In genomic region chr7:99555862-99556261, GRCm38 (mm10) we compare ENCODE assay signal across 9 mouse cellular contexts. TPM values are rescaled to one million over a fixed set of nuclear protein-coding genes. Genes with fewer than 3 reads are reported as not detected.
A peak's percentile ranks its signal among the peaks of the same experiment; 100 is the strongest.
DNase-seq lines count a peak whose midpoint lies in the region; ATAC-seq and TF ChIP-seq lines count a peak whose summit lies in the region.
"Had no signal": no experiment of that assay in that cellular context is flagged by ENCODE, and none has a peak within 500 bp of the region (broad histone marks: within the 10 kb centered on the region; RNA-seq: fewer than 3 reads in every experiment).

No protein-coding gene starts in this region.

- 0 out of 2 replicates have a peak overlapping the region, but pooled peaks have one; percentile 11 for H3K9ac ChIP-seq in intestine, postnatal 0 days (ENCODE audit: low read depth, low read length)

- H3K36me3 ChIP-seq in intestine, postnatal 0 days (ENCODE audit: control insufficient read depth, insufficient read depth): no peaks in the 10 kb centered on the region; the same call in 1 of the 2 replicates

- peak; percentile 97 for TF ChIP-seq CTCF in intestine, postnatal 0 days (IDR thresholded peaks at IDR 0.05; ENCODE audit: low read depth)

- no peak overlapping the region for H3K27ac ChIP-seq in intestine, postnatal 0 days (ENCODE audit: low read depth, low read length)

- no peaks in the 10 kb centered on the region for H3K27me3 ChIP-seq in intestine, postnatal 0 days (replicated peaks; ENCODE audit: control insufficient read depth, insufficient read depth, low read length)
- H3K27me3 ChIP-seq: megakaryocyte, embryonic 14.5 days had no signal

- no peaks in the 10 kb centered on the region for H3K9me3 ChIP-seq in intestine, postnatal 0 days (ENCODE audit: control insufficient read depth)

- no peak overlapping the region for H3K4me2 ChIP-seq in intestine, postnatal 0 days (replicated peaks; ENCODE audit: low read depth)

- intact Hi-C loops in left cerebral cortex, postnatal 4 days (cut with DNase I): no loop called here

- WGBS in intestine, postnatal 0 days: 29% methylated on average over 6 of the region's 6 CpGs

- 0 out of 2 replicates have a peak, but pooled peaks have one; percentile 29 for ATAC-seq in intestine, postnatal 0 days

- peak; percentile 38 to 63 for DNase-seq in spleen, adult 18-20 months
- no peak for DNase-seq in spleen, adult 12 weeks (ENCODE audit: low spot score)
- peak; percentile 59 for DNase-seq in cerebellum, adult 11 months
- peak; percentile 57 for DNase-seq in gastrocnemius, adult 18-20 months (ENCODE audit: low spot score)
- DNase-seq in left cerebral cortex, postnatal 4 days: peak; percentile 61
- peak; percentile 63 for DNase-seq in neural tube, embryonic 10.5 days (ENCODE audit: extremely low spot score, low spot score)
- peak; percentile 28 for DNase-seq in thymus, postnatal 0 days (ENCODE audit: low spot score)

- 0 out of 2 replicates have a peak, but pooled peaks cover 3% of the 10 kb centered on the region for H3K4me1 ChIP-seq in intestine, postnatal 0 days (replicated peaks; ENCODE audit: control insufficient read depth, insufficient read depth, low read length)

- no peak overlapping the region for H3K4me3 ChIP-seq in intestine, postnatal 0 days (ENCODE audit: low read depth, low read length)
- H3K4me3 ChIP-seq: megakaryocyte, embryonic 14.5 days had no signal

RNA-seq across cellular contexts. Expression of gene Arrb1, which starts 20.6 kb away (rescaled TPM):
- 10 to 100 TPM; 13.8 to 15.4 TPM for total RNA-seq in gastrocnemius, adult 18-20 months (2021)
- polyA plus RNA-seq in intestine, postnatal 0 days (2015; fragmentation: Nextera tagmentation; extraction: Ambion mirVana): 4.2 and 4.4 TPM in 2 replicates
- 100 to 1,000 TPM; 147 to 150 TPM for total RNA-seq in left cerebral cortex, postnatal 4 days (2021)
- polyA plus RNA-seq in thymus, postnatal 0 days (2015; fragmentation: Nextera tagmentation; extraction: Ambion mirVana): 4.6 and 5.2 TPM in 2 replicates

Comparison
In these comparisons a context has a peak if more than half of its experiments do, and no peak if none do; other contexts are left out.
1. RNA of gene Arrb1, which starts 20.6 kb away (total RNA-seq): 147 to 150 TPM in left cerebral cortex, postnatal 4 days; 13.8 to 15.4 TPM in gastrocnemius, adult 18-20 months; every median in the first group is over 4 times any median in the second.